ENCODE assay signal across 8 mouse cellular contexts in the genomic region with DNA sequence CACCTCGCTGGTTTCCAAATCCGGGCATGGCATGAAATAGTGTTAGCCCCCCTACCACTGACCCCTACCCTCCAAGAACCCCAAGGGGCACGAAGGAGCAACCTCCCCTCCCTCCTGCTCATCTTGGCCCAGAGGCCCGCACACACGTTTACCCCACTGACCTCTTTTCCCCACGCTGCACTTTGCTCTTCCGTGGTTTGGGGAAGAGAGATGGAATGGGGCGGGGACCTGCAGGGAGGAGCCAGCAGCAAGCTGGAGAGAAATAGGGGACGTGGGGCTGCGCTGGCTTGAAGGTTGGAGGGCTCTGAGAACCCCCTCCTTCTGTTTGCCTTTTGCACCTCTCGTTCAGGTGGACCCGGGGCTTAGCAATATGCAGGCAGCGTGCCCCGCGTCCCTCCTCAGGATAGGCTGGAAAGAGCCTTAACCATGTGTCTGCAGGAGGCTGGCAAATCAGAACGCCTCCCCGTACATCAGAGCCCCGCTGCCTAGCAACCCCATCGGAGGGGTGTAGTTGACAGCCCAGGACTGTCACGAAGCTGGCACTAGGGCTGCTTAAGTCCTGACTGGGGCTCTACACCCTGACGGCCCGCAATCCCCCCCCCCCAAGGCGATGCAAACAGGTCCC. TPM values are rescaled to one million over a fixed set of nuclear protein-coding genes. Genes with fewer than 3 reads are reported as not detected.
A peak's percentile ranks its signal among the peaks of the same experiment; 100 is the strongest.
DNase-seq lines count a peak whose midpoint lies in the region; ATAC-seq and TF ChIP-seq lines count a peak whose summit lies in the region.

No protein-coding gene starts in this region.

- ATAC-seq in activated CD4-positive, CD25-positive, alpha-beta regulatory T cell, adult 4 months, result peak; percentile 13
- peak; percentile 63 for ATAC-seq in embryonic facial prominence, embryonic 13.5 days (ENCODE audit: insufficient number of reproducible peaks, insufficient read depth, low FRiP score, low TSS enrichment, low read depth)
- ATAC-seq in hindbrain, embryonic 16.5 days, result peak; percentile 96
- peak; percentile 92 for ATAC-seq in midbrain, postnatal 0 days (ENCODE audit: low FRiP score)

- H3K9me3 ChIP-seq in embryonic facial prominence, embryonic 13.5 days, result no peaks in the 10 kb centered on the region
- H3K9me3 ChIP-seq in hindbrain, embryonic 16.5 days (ENCODE audit: control insufficient read depth, low read length), result no peaks in the 10 kb centered on the region
- no peaks in the 10 kb centered on the region for H3K9me3 ChIP-seq in midbrain, postnatal 0 days (ENCODE audit: low read length)

- no peak for TF ChIP-seq CTCF in midbrain, postnatal 0 days (IDR thresholded peaks at IDR 0.05)
- TF ChIP-seq CTCF in thymus, adult 2 months (IDR thresholded peaks at IDR 0.05; ENCODE audit: borderline replicate concordance, control insufficient read depth, extremely low read depth, insufficient read depth, low read length, poor library complexity), result no peak

- peaks cover 38% of the 10 kb centered on the region for H3K4me1 ChIP-seq in embryonic facial prominence, embryonic 13.5 days
- H3K4me1 ChIP-seq in hindbrain, embryonic 16.5 days (ENCODE audit: control insufficient read depth, insufficient read depth, low read depth, low read length), result peaks cover 20% of the 10 kb centered on the region
- H3K4me1 ChIP-seq in midbrain, postnatal 0 days (ENCODE audit: insufficient read depth, low read length), result no peaks in the 10 kb centered on the region
- peaks cover 48% of the 10 kb centered on the region for H3K4me1 ChIP-seq in thymus, adult 2 months (replicated peaks; ENCODE audit: control insufficient read depth, insufficient read depth, low read length)

- peaks cover 44% of the 10 kb centered on the region for H3K27me3 ChIP-seq in embryonic facial prominence, embryonic 13.5 days
- no peaks in the 10 kb centered on the region for H3K27me3 ChIP-seq in hindbrain, embryonic 16.5 days (replicated peaks; ENCODE audit: control insufficient read depth, insufficient read depth, low read length)
- H3K27me3 ChIP-seq in midbrain, postnatal 0 days (ENCODE audit: insufficient read depth, low read length), result no peaks in the 10 kb centered on the region
- no peaks in the 10 kb centered on the region for H3K27me3 ChIP-seq in thymus, adult 2 months (ENCODE audit: control insufficient read depth, insufficient read depth, low read length)

- intact Hi-C loops in left cerebral cortex, postnatal 10 days (cut with DNase I), result no loop called here

- H3K4me2 ChIP-seq in embryonic facial prominence, embryonic 13.5 days, result peak overlapping the region; percentile 89
- peak overlapping the region; percentile 92 for H3K4me2 ChIP-seq in hindbrain, embryonic 16.5 days (ENCODE audit: low read length)
- peak overlapping the region; percentile 92 for H3K4me2 ChIP-seq in midbrain, postnatal 0 days (ENCODE audit: low read depth, low read length, poor library complexity, severe bottlenecking)

- peak; percentile 76 for DNase-seq in CD4-positive, CD25-positive, alpha-beta regulatory T cell, adult 2 months (ENCODE audit: low read depth, low spot score)
- DNase-seq in left cerebral cortex, postnatal 10 days (ENCODE audit: extremely low spot score in 1 of 2, low spot score in 2 of 2), result peak; percentile 62 to 74
- DNase-seq in midbrain, postnatal 0 days (ENCODE audit: low spot score), result peak; percentile 89
- peak; percentile 24 for DNase-seq in thymus, adult 2 months
- DNase-seq in yolk sac, embryonic 10.5 days (ENCODE audit: low spot score), result no peak

- no peak for TF ChIP-seq POLR2A in thymus, adult 2 months (IDR thresholded peaks at IDR 0.05; ENCODE audit: control insufficient read depth, extremely low read depth, insufficient read depth, low read length, poor library complexity)

- H3K27ac ChIP-seq in embryonic facial prominence, embryonic 13.5 days, result no peak overlapping the region
- peak overlapping the region; percentile 31 for H3K27ac ChIP-seq in hindbrain, embryonic 16.5 days (ENCODE audit: low read depth, low read length)
- H3K27ac ChIP-seq in midbrain, postnatal 0 days (ENCODE audit: low read depth, low read length), result peak overlapping the region; percentile 78
- H3K27ac ChIP-seq in thymus, adult 2 months (ENCODE audit: control insufficient read depth, insufficient read depth, low read length), result no peak overlapping the region

- H3K9ac ChIP-seq in embryonic facial prominence, embryonic 13.5 days, result peak overlapping the region; percentile 44
- peak overlapping the region; percentile 66 for H3K9ac ChIP-seq in hindbrain, embryonic 16.5 days (ENCODE audit: low read depth, low read length)
- H3K9ac ChIP-seq in midbrain, postnatal 0 days (replicated peaks; ENCODE audit: low read length, poor library complexity, severe bottlenecking), result peak overlapping the region; percentile 58

- no peaks in the 10 kb centered on the region for H3K36me3 ChIP-seq in embryonic facial prominence, embryonic 13.5 days
- H3K36me3 ChIP-seq in hindbrain, embryonic 16.5 days (ENCODE audit: control insufficient read depth, insufficient read depth, low read length), result no peaks in the 10 kb centered on the region
- H3K36me3 ChIP-seq in midbrain, postnatal 0 days (ENCODE audit: insufficient read depth, low read length), result peaks cover 4% of the 10 kb centered on the region
- peaks cover 4% of the 10 kb centered on the region; the same call in 1 of the 2 replicates for H3K36me3 ChIP-seq in thymus, adult 2 months (ENCODE audit: control insufficient read depth, insufficient read depth, low read length)

- peak overlapping the region; percentile 47 for H3K4me3 ChIP-seq in embryonic facial prominence, embryonic 13.5 days
- peak overlapping the region; percentile 47 for H3K4me3 ChIP-seq in hindbrain, embryonic 16.5 days (ENCODE audit: low read length)
- peak overlapping the region; percentile 43 for H3K4me3 ChIP-seq in midbrain, postnatal 0 days (ENCODE audit: low read depth, low read length)
- no peak overlapping the region for H3K4me3 ChIP-seq in thymus, adult 2 months (ENCODE audit: control insufficient read depth, insufficient read depth, low read length)

- WGBS in embryonic facial prominence, embryonic 13.5 days, result 16% methylated on average over 22 of the region's 23 CpGs
- 16% methylated on average over 21 of the region's 23 CpGs for WGBS in hindbrain, embryonic 16.5 days
- WGBS in midbrain, postnatal 0 days, result 12% methylated on average over 23 of the region's 23 CpGs
- WGBS in thymus, adult 2 months, result 25% methylated on average over 23 of the region's 23 CpGs

RNA-seq across cellular contexts. Expression of gene Kdm2b, which starts 39.2 kb away (rescaled TPM):
- 10 to 100 TPM; 28.2 to 43.2 TPM for polyA plus RNA-seq in activated CD4-positive, CD25-positive, alpha-beta regulatory T cell, adult 4 months (2017; shearing (Covaris generic))
- 61.6 and 61.9 TPM in 2 replicates for polyA plus RNA-seq in embryonic facial prominence, embryonic 13.5 days (2015; fragmentation: Nextera tagmentation; extraction: Ambion mirVana)
- polyA plus RNA-seq in hindbrain, embryonic 16.5 days (2015; fragmentation: Nextera tagmentation; extraction: Ambion mirVana), result 88.8 and 99.8 TPM in 2 replicates
- total RNA-seq in left cerebral cortex, postnatal 10 days (2021), result 10 to 100 TPM; 48.9 to 51.1 TPM
- 107 and 110 TPM in 2 replicates for total RNA-seq in midbrain, postnatal 0 days (2014; rRNA removed)
- 78.6 and 78.8 TPM in 2 replicates for polyA plus RNA-seq in midbrain, postnatal 0 days (2015; fragmentation: Nextera tagmentation; extraction: Ambion mirVana)
- 65.1 and 73.9 TPM in 2 replicates for polyA plus RNA-seq in thymus, adult 2 months (2012; rRNA removed)

Comparison
In these comparisons a context has a peak if more than half of its experiments do, and no peak if none do; other contexts are left out.
1. ATAC-seq: peak in every context shown above with its lines; median percentile 96 in hindbrain, embryonic 16.5 days; 92 in midbrain, postnatal 0 days; 63 in embryonic facial prominence, embryonic 13.5 days; 13 in activated CD4-positive, CD25-positive, alpha-beta regulatory T cell, adult 4 months.
2. H3K27ac ChIP-seq: peak in hindbrain, embryonic 16.5 days (single experiment) and midbrain, postnatal 0 days (single experiment); none in embryonic facial prominence, embryonic 13.5 days (single experiment) and thymus, adult 2 months (single experiment).
3. Peak in every context shown above with its lines, with median percentiles within 50 percentile points of each other: H3K4me2 ChIP-seq and H3K9ac ChIP-seq.